Mouse (Mus musculus): ENCODE data around the gene F11. TPM values are rescaled to one million over a fixed set of nuclear protein-coding genes. Genes with fewer than 3 reads are reported as not detected.

The F11 gene
- polyA plus RNA-seq (2016; fragmentation: Nextera tagmentation; extraction: Ambion mirVana) = not detected in 2 replicates

GRCm38 (mm10) chr8:45261920-45262319 is at the start of gene F11:
Gene F11 (minus strand): TSS chr8:45262031.
- WGBS = 70% methylated on average over 10 of the region's 10 CpGs
- Histone ChIP-seq H3K4me1 (no peaks in the 10 kb centered on the region), H3K9me3 (no peaks in the 10 kb centered on the region), H3K27ac (no peak within 1 kb of the TSS), H3K4me3 (no peak within 1 kb of the TSS), H3K36me3 (no peaks in the 10 kb centered on the region), H3K27me3 (ENCODE audit: insufficient read depth, poor library complexity, severe bottlenecking) (no peaks in the 10 kb centered on the region)
- no peak for DNase-seq (ENCODE audit: low spot score)

GRCm38 (mm10) chr8:45310967-45311366 is 49.1 kb upstream of the F11 start:
- Histone ChIP-seq H3K4me3 (no peak overlapping the region), H3K4me1 (no peaks in the 10 kb centered on the region), H3K36me3 (no peaks in the 10 kb centered on the region), H3K27me3 (ENCODE audit: insufficient read depth, poor library complexity, severe bottlenecking) (no peaks in the 10 kb centered on the region), H3K27ac (no peak overlapping the region), H3K9me3 (no peaks in the 10 kb centered on the region)
- no peak for DNase-seq (ENCODE audit: low spot score)
- WGBS = 88% methylated on average over 4 of the region's 4 CpGs

GRCm38 (mm10) chr8:45308366-45308765 is 46.5 kb upstream of the F11 start, which contains the start of gene Gm45753:
Gene Gm45753 (minus strand): TSS chr8:45308466.
- no peak within 1 kb of the TSS for H3K27ac ChIP-seq
- H3K9me3 ChIP-seq = no peaks in the 10 kb centered on the region
- WGBS = 92% methylated on average over 13 of the region's 13 CpGs
- H3K4me1 ChIP-seq = no peaks in the 10 kb centered on the region
- H3K4me3 ChIP-seq = no peak within 1 kb of the TSS
- H3K36me3 ChIP-seq = no peaks in the 10 kb centered on the region
- no peak for DNase-seq (ENCODE audit: low spot score)
- H3K27me3 ChIP-seq (ENCODE audit: insufficient read depth, poor library complexity, severe bottlenecking) = no peaks in the 10 kb centered on the region

GRCm38 (mm10) chr8:45305479-45305878 is 43.6 kb upstream of the F11 start:
- H3K27ac ChIP-seq = no peak overlapping the region
- no peak overlapping the region for H3K4me3 ChIP-seq
- H3K36me3 ChIP-seq = no peaks in the 10 kb centered on the region
- 85% methylated on average over 1 of the region's 1 CpGs for WGBS
- H3K27me3 ChIP-seq (ENCODE audit: insufficient read depth, poor library complexity, severe bottlenecking) = no peaks in the 10 kb centered on the region
- no peaks in the 10 kb centered on the region for H3K4me1 ChIP-seq
- H3K9me3 ChIP-seq = no peaks in the 10 kb centered on the region
- no peak for DNase-seq (ENCODE audit: low spot score)

- no peaks in the 10 kb centered on the region for H3K27me3 ChIP-seq (ENCODE audit: insufficient read depth, poor library complexity, severe bottlenecking)
- 77% methylated on average over 3 of the region's 3 CpGs for WGBS
- no peaks in the 10 kb centered on the region for H3K36me3 ChIP-seq
- no peaks in the 10 kb centered on the region for H3K4me1 ChIP-seq
- H3K27ac ChIP-seq = no peak overlapping the region
- DNase-seq (ENCODE audit: low spot score) = no peak
- no peak overlapping the region for H3K4me3 ChIP-seq
- no peaks in the 10 kb centered on the region for H3K9me3 ChIP-seq
Measured at GRCm38 (mm10) chr8:45304354-45304753, 42.5 kb upstream of the F11 start.

GRCm38 (mm10) chr8:45302390-45302789 is 40.6 kb upstream of the F11 start:
- Histone ChIP-seq H3K4me3 (no peak overlapping the region), H3K36me3 (no peaks in the 10 kb centered on the region), H3K4me1 (no peaks in the 10 kb centered on the region), H3K27me3 (ENCODE audit: insufficient read depth, poor library complexity, severe bottlenecking) (no peaks in the 10 kb centered on the region), H3K9me3 (no peaks in the 10 kb centered on the region), H3K27ac (no peak overlapping the region)
- no peak for DNase-seq (ENCODE audit: low spot score)
- WGBS = 82% methylated on average over 8 of the region's 8 CpGs

GRCm38 (mm10) chr8:45295276-45295675 is 33.4 kb upstream of the F11 start:
- Histone ChIP-seq H3K4me3 (no peak overlapping the region), H3K36me3 (no peaks in the 10 kb centered on the region), H3K4me1 (no peaks in the 10 kb centered on the region), H3K27me3 (ENCODE audit: insufficient read depth, poor library complexity, severe bottlenecking) (no peaks in the 10 kb centered on the region), H3K27ac (no peak overlapping the region), H3K9me3 (no peaks in the 10 kb centered on the region)
- DNase-seq (ENCODE audit: low spot score) = no peak
- WGBS = 84% methylated on average over 6 of the region's 6 CpGs

GRCm38 (mm10) chr8:45294687-45295086 is 32.9 kb upstream of the F11 start, which contains the start of gene Klkb1:
Gene Klkb1 (minus strand): TSS chr8:45294859.
- 82% methylated on average over 7 of the region's 7 CpGs for WGBS
- Histone ChIP-seq H3K4me3 (no peak within 1 kb of the TSS), H3K9me3 (no peaks in the 10 kb centered on the region), H3K36me3 (no peaks in the 10 kb centered on the region), H3K27me3 (ENCODE audit: insufficient read depth, poor library complexity, severe bottlenecking) (no peaks in the 10 kb centered on the region), H3K4me1 (no peaks in the 10 kb centered on the region), H3K27ac (no peak within 1 kb of the TSS)
- DNase-seq (ENCODE audit: low spot score) = no peak

- H3K36me3 ChIP-seq = no peaks in the 10 kb centered on the region
- WGBS = 83% methylated on average over 2 of the region's 2 CpGs
- H3K27ac ChIP-seq = no peak overlapping the region
- H3K27me3 ChIP-seq (ENCODE audit: insufficient read depth, poor library complexity, severe bottlenecking) = no peaks in the 10 kb centered on the region
- no peaks in the 10 kb centered on the region for H3K4me1 ChIP-seq
- H3K9me3 ChIP-seq = no peaks in the 10 kb centered on the region
- no peak overlapping the region for H3K4me3 ChIP-seq
- DNase-seq (ENCODE audit: low spot score) = no peak
Measured at GRCm38 (mm10) chr8:45291790-45292189, 30.0 kb upstream of the F11 start.

- no peak overlapping the region for H3K4me3 ChIP-seq
- 75% methylated on average over 8 of the region's 8 CpGs for WGBS
Measured at GRCm38 (mm10) chr8:45281630-45282029, 19.8 kb upstream of the F11 start.

GRCm38 (mm10) chr8:45277453-45277852 is 15.6 kb upstream of the F11 start:
- Histone ChIP-seq H3K4me3 (no peak overlapping the region), H3K27me3 (ENCODE audit: insufficient read depth, poor library complexity, severe bottlenecking) (no peaks in the 10 kb centered on the region), H3K4me1 (no peaks in the 10 kb centered on the region), H3K36me3 (no peaks in the 10 kb centered on the region), H3K9me3 (no peaks in the 10 kb centered on the region), H3K27ac (no peak overlapping the region)
- DNase-seq (ENCODE audit: low spot score) = no peak
- WGBS = 75% methylated on average over 3 of the region's 3 CpGs

More at GRCm38 (mm10) chr8:45281630-45282029, 19.8 kb upstream of the F11 start:
- H3K36me3 ChIP-seq = no peaks in the 10 kb centered on the region
- no peak overlapping the region for H3K27ac ChIP-seq
- DNase-seq (ENCODE audit: low spot score) = no peak
- H3K9me3 ChIP-seq = no peaks in the 10 kb centered on the region
- no peaks in the 10 kb centered on the region for H3K4me1 ChIP-seq
- H3K27me3 ChIP-seq (ENCODE audit: insufficient read depth, poor library complexity, severe bottlenecking) = no peaks in the 10 kb centered on the region

- no peak for DNase-seq (ENCODE audit: low spot score)
- 84% methylated on average over 4 of the region's 4 CpGs for WGBS
Measured at GRCm38 (mm10) chr8:45274317-45274716, 12.5 kb upstream of the F11 start.

GRCm38 (mm10) chr8:45269056-45269455 is 7.2 kb upstream of the F11 start:
- DNase-seq (ENCODE audit: low spot score) = no peak
- no peaks in the 10 kb centered on the region for H3K27me3 ChIP-seq (ENCODE audit: insufficient read depth, poor library complexity, severe bottlenecking)
- H3K4me3 ChIP-seq = no peak overlapping the region
- H3K36me3 ChIP-seq = no peaks in the 10 kb centered on the region
- no peaks in the 10 kb centered on the region for H3K9me3 ChIP-seq
- H3K4me1 ChIP-seq = no peaks in the 10 kb centered on the region
- H3K27ac ChIP-seq = no peak overlapping the region

More at GRCm38 (mm10) chr8:45274317-45274716, 12.5 kb upstream of the F11 start:
- H3K27me3 ChIP-seq (ENCODE audit: insufficient read depth, poor library complexity, severe bottlenecking) = no peaks in the 10 kb centered on the region
- H3K36me3 ChIP-seq = no peaks in the 10 kb centered on the region
- no peaks in the 10 kb centered on the region for H3K9me3 ChIP-seq
- H3K4me3 ChIP-seq = no peak overlapping the region
- no peaks in the 10 kb centered on the region for H3K4me1 ChIP-seq
- H3K27ac ChIP-seq = no peak overlapping the region

GRCm38 (mm10) chr8:45268485-45268884 is 6.7 kb upstream of the F11 start:
- Histone ChIP-seq H3K36me3 (no peaks in the 10 kb centered on the region), H3K27ac (no peak overlapping the region), H3K4me3 (no peak overlapping the region), H3K27me3 (ENCODE audit: insufficient read depth, poor library complexity, severe bottlenecking) (no peaks in the 10 kb centered on the region), H3K4me1 (no peaks in the 10 kb centered on the region), H3K9me3 (no peaks in the 10 kb centered on the region)
- no peak for DNase-seq (ENCODE audit: low spot score)
